Mouse (Mus musculus): ENCODE measurements around the gene Bpifb5.
"Not testable (repeated sequence)": the region's sequence is repeated elsewhere in the genome, so short reads cannot be mapped to it uniquely, and the experiment has no call there.

The Bpifb5 gene

DNA sequence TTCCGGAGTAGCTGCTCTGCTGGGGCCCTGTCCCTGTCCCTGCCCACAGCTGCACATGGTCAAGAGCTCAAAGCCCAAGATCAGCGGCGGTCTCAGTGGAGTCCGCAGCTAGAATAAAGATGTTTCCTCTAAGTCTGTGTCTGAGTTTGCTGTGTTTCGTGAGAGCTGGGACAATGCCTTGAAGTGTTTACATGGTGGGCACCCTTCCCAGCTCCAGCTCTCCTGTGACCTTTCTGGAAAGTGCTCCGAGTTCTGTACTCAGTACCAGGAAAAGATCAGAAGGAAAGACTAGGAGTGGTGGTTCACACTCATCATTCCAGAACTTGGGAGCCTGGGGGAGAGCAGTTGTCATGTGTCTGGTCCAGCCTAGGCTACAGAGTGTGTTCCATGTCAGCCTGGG, 17.2 kb downstream of the Bpifb5 start:
- DNase-seq (ENCODE audit: low spot score in 2 of 2): no peak

GRCm38 (mm10) chr2:154242726-154243125, 19.2 kb downstream of the Bpifb5 start:
- not testable (repeated sequence) for DNase-seq (ENCODE audit: low spot score in 2 of 2)

DNA sequence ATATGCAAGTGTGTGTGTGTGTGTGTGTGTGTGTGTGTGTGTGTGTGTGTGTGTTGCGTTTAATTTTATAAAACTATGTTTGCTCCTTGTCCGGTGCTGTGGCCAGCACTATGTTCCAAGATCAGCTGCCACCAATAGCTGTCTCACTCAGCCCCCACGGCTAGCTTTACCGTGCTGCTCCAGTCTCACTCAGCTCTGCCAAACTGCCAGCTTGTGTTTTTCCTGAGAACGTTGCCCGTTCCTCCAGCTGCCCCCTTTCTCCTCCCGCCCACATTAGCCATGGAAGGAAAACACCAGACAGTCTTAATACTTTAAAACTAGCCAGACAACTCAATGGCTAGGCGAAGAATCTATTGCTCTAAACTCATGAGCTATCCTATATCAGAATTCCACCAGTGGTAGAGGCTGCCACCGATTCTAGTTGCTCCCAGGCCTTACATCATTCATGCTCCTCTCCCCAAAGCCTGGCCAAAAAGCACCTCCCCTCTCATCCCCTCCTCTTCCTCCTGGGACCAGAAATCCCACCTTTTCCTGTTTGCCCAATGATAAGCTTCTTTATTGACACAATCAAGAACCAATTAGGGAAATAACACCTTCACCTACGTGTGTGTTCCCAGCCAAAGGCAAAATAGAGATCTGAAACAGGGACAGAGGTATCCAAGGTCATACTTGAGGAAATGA, 20.0 kb downstream of the Bpifb5 start:
- DNase-seq (ENCODE audit: low spot score in 2 of 2): peak; percentile 65 to 71

DNA sequence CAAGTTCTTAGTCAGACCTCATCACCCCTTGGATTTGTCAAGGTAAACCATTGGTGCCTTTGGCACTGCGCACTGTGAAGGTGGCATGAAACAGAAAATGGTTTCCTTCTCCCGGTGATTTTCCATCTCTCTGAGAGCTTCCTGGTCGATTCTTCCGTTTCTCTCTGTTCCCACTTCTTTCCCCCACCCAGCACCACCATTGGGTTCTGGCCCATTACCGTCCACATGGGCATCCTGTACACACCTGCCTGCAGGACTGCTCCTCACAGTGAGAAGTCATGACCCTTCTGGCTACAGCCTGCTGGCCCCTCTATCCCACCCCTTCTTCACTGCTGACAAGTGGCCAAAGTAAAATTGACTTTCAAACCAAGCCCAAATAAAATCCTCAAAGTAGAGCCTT, 21.8 kb downstream of the Bpifb5 start:
- no peak for DNase-seq (ENCODE audit: low spot score in 2 of 2)

DNA sequence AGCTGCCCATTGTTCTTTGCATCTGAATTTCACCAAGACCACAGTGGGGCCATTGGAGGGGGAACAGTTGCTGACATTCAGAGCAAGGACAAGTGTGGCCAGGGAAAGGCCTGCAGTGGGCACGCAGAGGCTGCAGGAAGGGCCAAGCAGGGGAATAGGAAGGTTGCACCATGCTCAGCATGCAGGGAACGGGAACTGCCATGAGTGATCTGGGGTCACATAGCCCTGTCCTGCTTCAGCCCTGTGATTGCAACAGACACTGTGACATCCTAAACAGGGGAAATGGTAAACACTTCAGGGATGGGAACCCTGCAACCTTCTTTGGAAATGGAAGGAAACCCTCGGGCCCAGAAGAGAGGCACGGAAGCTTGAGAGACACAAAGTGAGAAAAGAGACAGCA, 31.7 kb downstream of the Bpifb5 start:
- DNase-seq (ENCODE audit: low spot score in 2 of 2): not testable (repeated sequence)

GRCm38 (mm10) chr2:154255770-154256169, 32.2 kb downstream of the Bpifb5 start:
- no peak for DNase-seq (ENCODE audit: low spot score in 2 of 2)

- not testable (repeated sequence) for DNase-seq (ENCODE audit: low spot score in 2 of 2)
These were observed 34.0 kb downstream of the Bpifb5 start, which contains the start of gene Bpifb9a for GRCm38 (mm10) chr2:154257554-154257953. Bpifb9a (plus strand) TSS chr2:154257854.

GRCm38 (mm10) chr2:154264397-154264796, 40.9 kb downstream of the Bpifb5 start:
- not testable (repeated sequence) for DNase-seq (ENCODE audit: low spot score in 2 of 2)
